Mouse (Mus musculus) megakaryocyte, embryonic 14.5 days (primary cell): ENCODE data around the gene Dnaja3.

ENCODE experiments used
- FLI1 ChIP-seq: IDR thresholded peaks from 2 replicates; pipeline ENCODE4 v1.6.1; 2012; ENCODE audit warnings: low read length, inconsistent platforms, mixed read lengths
- GATA1 ChIP-seq: IDR thresholded peaks from 3 replicates; pipeline ENCODE4 v1.6.1; 2012; ENCODE audit warnings: mixed read lengths, low read length, inconsistent platforms, borderline replicate concordance

- no peak for TF ChIP-seq FLI1
- no peak for TF ChIP-seq GATA1
Measured at GRCm38 (mm10) chr16:4596141-4596728, 43.6 kb upstream of the Dnaja3 start.
